17 mouse cellular contexts compared by ENCODE assay signal in the genomic region with DNA sequence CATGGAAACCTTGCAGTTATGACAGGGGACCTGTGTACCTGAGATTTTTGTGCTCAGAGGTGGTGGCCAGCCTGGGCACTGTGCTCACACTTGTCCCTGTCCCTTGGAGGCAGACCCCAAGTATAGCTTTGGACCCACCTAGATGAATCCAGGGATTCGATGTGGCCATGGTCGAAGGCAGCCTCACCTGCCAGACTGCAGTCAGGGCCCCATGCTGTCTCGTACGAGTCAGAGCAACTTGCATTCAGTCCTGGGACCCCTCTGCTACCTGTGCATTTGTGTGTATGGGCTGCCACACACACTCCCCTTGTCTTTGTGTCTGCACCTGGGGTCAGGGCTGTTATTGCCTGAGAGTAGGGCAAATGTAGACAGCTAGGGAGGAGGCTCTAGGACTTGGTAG. TPM values are rescaled to one million over a fixed set of nuclear protein-coding genes. Genes with fewer than 3 reads are reported as not detected.
DNase-seq lines count a peak whose midpoint lies in the region; TF ChIP-seq lines count a peak whose summit lies in the region.
"Had no signal": no experiment of that assay in that cellular context is flagged by ENCODE, and none has a peak within 500 bp of the region (broad histone marks: within the 10 kb centered on the region; RNA-seq: fewer than 3 reads in every experiment).

No protein-coding gene starts in this region.

- peaks cover 100% of the 10 kb centered on the region for H3K36me3 ChIP-seq in myocyte (ENCODE audit: control insufficient read depth, insufficient read depth)

- no peak overlapping the region for H3K4me3 ChIP-seq in layer of hippocampus, adult 2 months
- H3K4me3 ChIP-seq in myocyte: no peak overlapping the region

- peak overlapping the region; percentile 46 for H3K27ac ChIP-seq in layer of hippocampus, adult 2 months

- H3K4me2 ChIP-seq in myocyte (ENCODE audit: low read depth): no peak overlapping the region

- TF ChIP-seq POLR2A in myocyte (IDR thresholded peaks at IDR 0.05; ENCODE audit: insufficient read length, low read depth): peak; percentile 56

- DNase-seq in layer of hippocampus, adult 2 months (ENCODE audit: low spot score in 2 of 2): no peak
- no peak for DNase-seq in layer of hippocampus, adult 11-12 months (ENCODE audit: low spot score)
- no peak for DNase-seq in frontal cortex, postnatal 14 days (ENCODE audit: low spot score in 2 of 2)
- DNase-seq: adrenal gland, adult 2 months; adrenal gland, adult 8-10 months; adrenal gland, postnatal 10 days; adrenal gland, postnatal 14 days; adrenal gland, postnatal 25 days; adrenal gland, postnatal 36 days; B cell, adult 2 months; cerebellum, adult 11 months; cerebellum, adult 11-12 months; cerebellum, adult 18-20 months had no signal

- no peaks in the 10 kb centered on the region for H3K27me3 ChIP-seq in myocyte (ENCODE audit: control insufficient read depth, insufficient read depth, insufficient read length)
- H3K27me3 ChIP-seq: CH12.LX, Patski had no signal

- H3ac ChIP-seq in myocyte (ENCODE audit: control insufficient read depth, insufficient read length): no peak overlapping the region

- TF ChIP-seq CTCF in layer of hippocampus, adult 2 months (conservative IDR thresholded peaks at IDR 0.05): no peak

- peaks cover 93% of the 10 kb centered on the region for H3K79me2 ChIP-seq in myocyte (ENCODE audit: control insufficient read depth, insufficient read depth)

TF ChIP-seq in myocyte, 11 proteins besides CTCF, POLR2A, EP300 and RAD21:
- TF ChIP-seq POLR2AphosphoS2 (IDR thresholded peaks at IDR 0.05; ENCODE audit: insufficient read length, low read depth) (peak; percentile 82), TCF12 (IDR thresholded peaks at IDR 0.05; ENCODE audit: insufficient read depth, poor library complexity, severe bottlenecking) (no peak)

RNA-seq across cellular contexts. Expression of gene Ppara, which starts 39.5 kb away (rescaled TPM):
- total RNA-seq in layer of hippocampus, adult 2 months (2021): 1 to 10 TPM; 3.1 to 3.9 TPM
- polyA plus RNA-seq in myocyte (2012; fragmentation: generic; extraction: Trizol): 0.12 TPM
- total RNA-seq: CH12.LX had no signal
- polyA plus RNA-seq: G1E had no signal
